Mouse (Mus musculus) heart, postnatal 4 days (tissue): ENCODE measurements around the gene Srsf7. TPM values are rescaled to one million over a fixed set of nuclear protein-coding genes. Genes with fewer than 3 reads are reported as not detected.
"Not testable (repeated sequence)": the region's sequence is repeated elsewhere in the genome, so short reads cannot be mapped to it uniquely, and the experiment has no call there.

ENCODE experiments used
- DNase-seq: peaks from one replicate; pipeline ENCODE4 v3.0.0; 2021
- total RNA-seq, 2 experiments: library from RNA; stranded (reverse); gene quantifications; 2 replicates each; pipeline ENCODE4 v1.2.3; 2021

The Srsf7 gene
- total RNA-seq, 2 experiments from 2014 or later, result 104 to 109 TPM

- DNase-seq, result no peak
These were observed 7.8 kb downstream of the Srsf7 start for GRCm38 (mm10) chr17:80199160-80199778.

- DNase-seq, result no peak
These were observed 14.0 kb downstream of the Srsf7 start for GRCm38 (mm10) chr17:80193075-80193474.

- no peak for DNase-seq
These were observed 23.5 kb downstream of the Srsf7 start for GRCm38 (mm10) chr17:80183615-80184014.

GRCm38 (mm10) chr17:80180468-80180867 is 26.6 kb downstream of the Srsf7 start:
- DNase-seq, result no peak

GRCm38 (mm10) chr17:80179959-80180358 is 27.1 kb downstream of the Srsf7 start:
- DNase-seq, result peak; percentile 85

- DNase-seq, result not testable (repeated sequence)
These were observed 28.3 kb downstream of the Srsf7 start for GRCm38 (mm10) chr17:80178846-80179245.

GRCm38 (mm10) chr17:80175966-80176365 is 31.1 kb downstream of the Srsf7 start:
- DNase-seq, result no peak

- no peak for DNase-seq
These were observed 31.7 kb downstream of the Srsf7 start for GRCm38 (mm10) chr17:80175386-80175739.

GRCm38 (mm10) chr17:80174699-80175385 is 32.3 kb downstream of the Srsf7 start:
- DNase-seq, result no peak

GRCm38 (mm10) chr17:80174146-80174545 is 33.0 kb downstream of the Srsf7 start:
- DNase-seq, result no peak

- DNase-seq, result no peak
These were observed 33.4 kb downstream of the Srsf7 start for GRCm38 (mm10) chr17:80173708-80174107.

- DNase-seq, result no peak
These were observed 34.3 kb downstream of the Srsf7 start for GRCm38 (mm10) chr17:80172761-80173160.

- DNase-seq, result no peak
These were observed 35.2 kb downstream of the Srsf7 start for GRCm38 (mm10) chr17:80171948-80172347.

- no peak for DNase-seq
These were observed 36.2 kb downstream of the Srsf7 start for GRCm38 (mm10) chr17:80170951-80171350.

GRCm38 (mm10) chr17:80169792-80170191 is 37.3 kb downstream of the Srsf7 start:
- no peak for DNase-seq

GRCm38 (mm10) chr17:80168425-80169182 is 38.5 kb downstream of the Srsf7 start:
- peak; percentile 60 for DNase-seq

- peak; percentile 33 for DNase-seq
These were observed 39.3 kb downstream of the Srsf7 start for GRCm38 (mm10) chr17:80167851-80168251.

GRCm38 (mm10) chr17:80167436-80167835 is 39.7 kb downstream of the Srsf7 start:
- no peak for DNase-seq

GRCm38 (mm10) chr17:80166346-80166745 is 40.8 kb downstream of the Srsf7 start:
- no peak for DNase-seq

GRCm38 (mm10) chr17:80165741-80166140 is 41.4 kb downstream of the Srsf7 start:
- DNase-seq, result peak; percentile 61

- DNase-seq, result no peak
These were observed 43.1 kb downstream of the Srsf7 start for GRCm38 (mm10) chr17:80163991-80164390.

GRCm38 (mm10) chr17:80160454-80160853 is 46.7 kb downstream of the Srsf7 start:
- peak; percentile 85 for DNase-seq

- DNase-seq, result peak; percentile 25
These were observed 49.6 kb downstream of the Srsf7 start for GRCm38 (mm10) chr17:80157489-80157888.

GRCm38 (mm10) chr17:80156905-80157304 is 50.2 kb downstream of the Srsf7 start:
- DNase-seq, result no peak
